Mouse (Mus musculus) CH12.LX (cell line): Measurements from ENCODE around the gene Larp1. TPM values are rescaled to one million over a fixed set of nuclear protein-coding genes. Genes with fewer than 3 reads are reported as not detected.

ENCODE experiments used
- DNase-seq: peaks from one replicate; pipeline ENCODE4 v3.0.0-alpha.2; 2013; ENCODE audit errors: extremely low read depth
- H3K27ac ChIP-seq: 2 replicates; pipeline ENCODE4 v1.5.1; 2012; ENCODE audit warnings: low read depth, mild to moderate bottlenecking, control low read depth, moderate library complexity; ENCODE audit not compliant: insufficient read depth
- H3K27me3 ChIP-seq: replicated peaks from 2 replicates; pipeline ENCODE3; 2012; ENCODE audit warnings: inconsistent platforms
- H3K36me3 ChIP-seq, 2 experiments: replicated peaks in 1 of 2; 2 replicates each; pipeline versions ENCODE3 to v1.6.1; 2012; ENCODE audit warnings: inconsistent platforms in 1 of 2, low read length in 1 of 2, mild to moderate bottlenecking in 1 of 2, mixed read lengths in 1 of 2, moderate library complexity in 1 of 2; ENCODE audit not compliant: control insufficient read depth in 1 of 2, insufficient read depth in 1 of 2
- H3K4me1 ChIP-seq, 2 experiments: 2 replicates each; pipeline ENCODE4 v1.6.1; 2012; ENCODE audit warnings: inconsistent platforms in 1 of 2, moderate library complexity in 1 of 2; ENCODE audit not compliant: insufficient read depth in 2 of 2, control insufficient read depth in 1 of 2
- H3K4me2 ChIP-seq: 2 replicates; pipeline ENCODE4 v1.6.1; 2012; ENCODE audit warnings: low read depth, mild to moderate bottlenecking, control low read depth; ENCODE audit not compliant: poor library complexity, insufficient read depth, severe bottlenecking
- H3K4me3 ChIP-seq, 3 experiments: fragments of 150-350 bp in 1 of 3; sonication (generic) in 1 of 3; replicated peaks in 1 of 3; 2 replicates each; pipeline versions ENCODE3 to v1.5.1; 2011 to 2012; ENCODE audit warnings: low read depth in 2 of 3, low read length in 2 of 3, mild to moderate bottlenecking in 2 of 3, moderate library complexity in 2 of 3, control low read depth in 1 of 3, improper control_type of control experiment in 1 of 3, inconsistent platforms in 1 of 3, mixed read lengths in 1 of 3; ENCODE audit not compliant: poor library complexity in 1 of 3
- H3K79me2 ChIP-seq: replicated peaks from 2 replicates; pipeline ENCODE4 v1.6.1; 2012; ENCODE audit warnings: mild to moderate bottlenecking, moderate library complexity; ENCODE audit not compliant: control insufficient read depth, poor library complexity, insufficient read depth, severe bottlenecking; ENCODE audit errors: extremely low read depth
- H3K9ac ChIP-seq: 2 replicates; pipeline ENCODE4 v1.6.1; 2012; ENCODE audit warnings: low read depth, mild to moderate bottlenecking, control low read depth, moderate library complexity; ENCODE audit not compliant: insufficient read depth
- H3K9me3 ChIP-seq: replicated peaks from 2 replicates; pipeline ENCODE3; 2012; ENCODE audit warnings: low read length, inconsistent platforms, mixed read lengths
- BHLHE40 ChIP-seq: IDR thresholded peaks from 2 replicates; pipeline ENCODE4 v1.6.1; 2011; ENCODE audit warnings: mild to moderate bottlenecking, low read depth, low read length, improper control_type of control experiment
- CHD2 ChIP-seq: IDR thresholded peaks from 2 replicates; pipeline ENCODE4 v1.6.1; 2011; ENCODE audit warnings: low read length, improper control_type of control experiment
- CTCF ChIP-seq, 2 experiments: IDR thresholded peaks in 1 of 2; conservative IDR thresholded peaks in 1 of 2; 2 replicates each; pipeline ENCODE4 v1.5.1; 2011 to 2012; ENCODE audit warnings: low read depth in 2 of 2, low read length in 2 of 2, improper control_type of control experiment in 1 of 2, inconsistent platforms in 1 of 2, mild to moderate bottlenecking in 1 of 2, moderate library complexity in 1 of 2
- ETS1 ChIP-seq: conservative IDR thresholded peaks from 2 replicates; pipeline ENCODE4 v1.6.1; 2012; ENCODE audit warnings: low read depth, mild to moderate bottlenecking, inconsistent platforms, low read length, improper control_type of control experiment, moderate library complexity
- GABPA ChIP-seq: IDR thresholded peaks from 2 replicates; pipeline ENCODE4 v1.6.1; 2012; ENCODE audit warnings: low read depth, low read length, improper control_type of control experiment, inconsistent platforms; ENCODE audit not compliant: insufficient replicate concordance
- IRF4 ChIP-seq: IDR thresholded peaks from 2 replicates; pipeline ENCODE4 v1.6.1; 2014; ENCODE audit warnings: low read depth, mild to moderate bottlenecking, inconsistent platforms, low read length, improper control_type of control experiment
- JUN ChIP-seq: IDR thresholded peaks from 2 replicates; pipeline ENCODE4 v1.6.1; 2011; ENCODE audit warnings: low read depth, mild to moderate bottlenecking, low read length, improper control_type of control experiment, moderate library complexity; ENCODE audit not compliant: insufficient read depth
- JUND ChIP-seq: conservative IDR thresholded peaks from 2 replicates; pipeline ENCODE4 v1.6.1; 2011; ENCODE audit warnings: low read depth, low read length, improper control_type of control experiment
- KAT2A ChIP-seq: IDR thresholded peaks from 2 replicates; pipeline ENCODE4 v1.6.1; 2012; ENCODE audit warnings: low read length, improper control_type of control experiment, inconsistent platforms; ENCODE audit not compliant: insufficient replicate concordance
- MAX ChIP-seq: IDR thresholded peaks from 2 replicates; pipeline ENCODE4 v1.6.1; 2011; ENCODE audit warnings: low read length, improper control_type of control experiment
- MXI1 ChIP-seq: IDR thresholded peaks from 2 replicates; pipeline ENCODE4 v1.6.1; 2011; ENCODE audit warnings: mild to moderate bottlenecking, low read depth, low read length, improper control_type of control experiment
- NRF1 ChIP-seq: IDR thresholded peaks from 2 replicates; pipeline ENCODE4 v1.6.1; 2014; ENCODE audit warnings: low read depth, mild to moderate bottlenecking, inconsistent platforms, low read length, improper control_type of control experiment, moderate library complexity
- PAX5 ChIP-seq: IDR thresholded peaks from 2 replicates; pipeline ENCODE4 v1.6.1; 2012; ENCODE audit warnings: low read length, inconsistent platforms, mixed read lengths
- POLR2A ChIP-seq: IDR thresholded peaks from 2 replicates; pipeline ENCODE4 v1.6.1; 2011; ENCODE audit warnings: low read depth, mild to moderate bottlenecking, improper control_type of control experiment, low read length
- POLR2AphosphoS2 ChIP-seq: IDR thresholded peaks from 2 replicates; pipeline ENCODE4 v1.6.1; 2011; ENCODE audit warnings: low read depth, low read length, improper control_type of control experiment
- RAD21 ChIP-seq: IDR thresholded peaks from 2 replicates; pipeline ENCODE4 v1.6.1; 2011; ENCODE audit warnings: low read depth, mild to moderate bottlenecking, low read length, improper control_type of control experiment, moderate library complexity
- RCOR1 ChIP-seq: conservative IDR thresholded peaks from 2 replicates; pipeline ENCODE4 v1.6.1; 2012; ENCODE audit warnings: low read depth, mild to moderate bottlenecking, inconsistent platforms, low read length, improper control_type of control experiment
- SIN3A ChIP-seq: IDR thresholded peaks from 2 replicates; pipeline ENCODE4 v1.6.1; 2012; ENCODE audit warnings: low read length, improper control_type of control experiment, inconsistent platforms
- SMC3 ChIP-seq: IDR thresholded peaks from 2 replicates; pipeline ENCODE4 v1.6.1; 2011; ENCODE audit warnings: low read depth, low read length, improper control_type of control experiment
- TCF12 ChIP-seq: IDR thresholded peaks from 2 replicates; pipeline ENCODE4 v1.6.1; 2014; ENCODE audit warnings: low read depth, mild to moderate bottlenecking, inconsistent platforms, low read length, improper control_type of control experiment
- USF1 ChIP-seq: IDR thresholded peaks from 2 replicates; pipeline ENCODE4 v1.6.1; 2014; ENCODE audit warnings: low read depth, mild to moderate bottlenecking, inconsistent platforms, low read length, improper control_type of control experiment
- ZC3H11A ChIP-seq: IDR thresholded peaks from 2 replicates; pipeline ENCODE4 v1.6.1; 2012; ENCODE audit warnings: low read depth, mild to moderate bottlenecking, inconsistent platforms, low read length, improper control_type of control experiment
- ZMIZ1 ChIP-seq: IDR thresholded peaks from 2 replicates; pipeline ENCODE4 v1.6.1; 2012; ENCODE audit warnings: low read depth, mild to moderate bottlenecking, inconsistent platforms, low read length, improper control_type of control experiment
- ZNF384 ChIP-seq: IDR thresholded peaks from 2 replicates; pipeline ENCODE4 v1.6.1; 2012; ENCODE audit warnings: low read depth, low read length, improper control_type of control experiment, inconsistent platforms
- dilution Hi-C: fragments of 300-500 bp; cut with MboI; formaldehyde crosslinking; loops from 2 replicates; pipeline ENCODE4 v1.14.3; 2020; ENCODE audit warnings: low sequenced_read_pairs; ENCODE audit not compliant: extremely low pct_unique_long_range_greater_than_20kb, extremely low pct_ligation_motif_present
- in situ Hi-C: fragments of 300-500 bp; cut with MboI; formaldehyde crosslinking; loops from 3 replicates; pipeline ENCODE4 v1.14.3; 2019; ENCODE audit warnings: low sequenced_read_pairs, low pct_ligation_motif_present, low pct_unique_long_range_greater_than_20kb, mixed read lengths
- polyA plus RNA-seq: library from polyadenylated mRNA; unstranded; fragments of >175 nt; gene quantifications from 2 replicates; pipeline ENCODE4 v1.2.1, GENCODE M21; 2012; ENCODE audit warnings: low read depth; ENCODE audit not compliant: insufficient read length
- total RNA-seq, 2 experiments: library from RNA; depleted of rRNA; stranded (reverse); fragments of 300-350 nt in 1 of 2; fragments of >200 nt in 1 of 2; gene quantifications; 2 replicates each; pipeline ENCODE4 v1.2.3; 2012 to 2014

Gene Larp1
- total and polyA plus RNA-seq, 3 experiments: 38.2 to 284 (median 94.1) TPM

DNA sequence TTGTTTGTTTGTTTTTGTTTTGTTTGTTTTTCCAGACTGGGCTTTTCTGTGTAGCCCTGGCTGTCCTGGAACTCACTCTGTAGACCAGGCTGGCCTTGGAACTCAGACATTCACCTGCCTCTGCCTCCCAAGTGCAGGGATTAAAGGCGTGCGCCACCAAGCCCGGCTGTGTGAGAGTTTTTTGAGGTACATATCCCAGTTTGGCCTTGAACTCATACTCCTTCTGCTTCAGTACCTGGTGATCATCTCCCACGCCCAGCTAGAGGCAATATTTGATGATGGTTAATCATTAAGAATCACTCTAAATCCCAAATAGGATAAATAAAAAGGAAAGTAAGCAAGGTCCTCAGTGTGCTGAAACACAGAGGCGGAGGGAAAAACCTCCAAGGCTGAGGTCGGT lies 22.8 kb upstream of the Larp1 start:
- no peak for TF ChIP-seq POLR2A
- TF ChIP-seq USF1: no peak
- TF ChIP-seq JUND: no peak
- TF ChIP-seq MXI1: no peak
- TF ChIP-seq CHD2: no peak
- TF ChIP-seq IRF4: no peak
- TF ChIP-seq KAT2A: no peak
- TF ChIP-seq ZMIZ1: no peak
- TF ChIP-seq MAX: no peak
- TF ChIP-seq RCOR1: no peak
- no peak for TF ChIP-seq CTCF (conservative IDR thresholded peaks at IDR 0.05 in 1 of 2, IDR thresholded peaks at IDR 0.05 in 1 of 2; ENCODE audit: low read depth in 2 of 2, low read length in 2 of 2)
- no peak for TF ChIP-seq TCF12
- TF ChIP-seq JUN: no peak
- no peak for TF ChIP-seq POLR2AphosphoS2
- TF ChIP-seq PAX5: no peak
- TF ChIP-seq ZNF384: no peak
- no peak for TF ChIP-seq ZC3H11A
- no peak for TF ChIP-seq NRF1
- dilution Hi-C loops (no loop called here), in situ Hi-C loops (no loop called here)
- Histone ChIP-seq H3K9ac (no peak overlapping the region), H3K9me3 (no peaks in the 10 kb centered on the region), H3K27ac (no peak overlapping the region), H3K79me2 (no peaks in the 10 kb centered on the region), H3K4me3 (no peak overlapping the region), H3K36me3 (no peaks in the 10 kb centered on the region), H3K27me3 (peaks cover 3% of the 10 kb centered on the region), H3K4me2 (no peak overlapping the region), H3K4me1 (peaks cover 0 to 8% of the 10 kb centered on the region in 2 experiments; a peak in 1 of 4 replicates)
- DNase-seq: no peak

GRCm38 (mm10) chr11:57986456-57986855 lies 22.4 kb upstream of the Larp1 start:
- peaks cover 0 to 8% of the 10 kb centered on the region in 2 experiments; a peak in 1 of 4 replicates for H3K4me1 ChIP-seq
- dilution Hi-C loops (no loop called here), in situ Hi-C loops (no loop called here)
- no peak overlapping the region for H3K4me3 ChIP-seq
- no peak overlapping the region for H3K9ac ChIP-seq
- no peaks in the 10 kb centered on the region for H3K36me3 ChIP-seq
- H3K9me3 ChIP-seq: no peaks in the 10 kb centered on the region
- H3K79me2 ChIP-seq: no peaks in the 10 kb centered on the region
- peaks cover 3% of the 10 kb centered on the region for H3K27me3 ChIP-seq
- no peak overlapping the region for H3K4me2 ChIP-seq
- no peak overlapping the region for H3K27ac ChIP-seq
- no peak for DNase-seq
- TF ChIP-seq BHLHE40: no peak
- no peak for TF ChIP-seq ETS1
- TF ChIP-seq NRF1: no peak
- no peak for TF ChIP-seq SIN3A
- no peak for TF ChIP-seq SMC3
- no peak for TF ChIP-seq RAD21
- TF ChIP-seq ZC3H11A: no peak
- TF ChIP-seq IRF4: no peak
- no peak for TF ChIP-seq ZNF384
- no peak for TF ChIP-seq GABPA
